7 mouse cellular contexts compared by ENCODE assay signal in the genomic region with DNA sequence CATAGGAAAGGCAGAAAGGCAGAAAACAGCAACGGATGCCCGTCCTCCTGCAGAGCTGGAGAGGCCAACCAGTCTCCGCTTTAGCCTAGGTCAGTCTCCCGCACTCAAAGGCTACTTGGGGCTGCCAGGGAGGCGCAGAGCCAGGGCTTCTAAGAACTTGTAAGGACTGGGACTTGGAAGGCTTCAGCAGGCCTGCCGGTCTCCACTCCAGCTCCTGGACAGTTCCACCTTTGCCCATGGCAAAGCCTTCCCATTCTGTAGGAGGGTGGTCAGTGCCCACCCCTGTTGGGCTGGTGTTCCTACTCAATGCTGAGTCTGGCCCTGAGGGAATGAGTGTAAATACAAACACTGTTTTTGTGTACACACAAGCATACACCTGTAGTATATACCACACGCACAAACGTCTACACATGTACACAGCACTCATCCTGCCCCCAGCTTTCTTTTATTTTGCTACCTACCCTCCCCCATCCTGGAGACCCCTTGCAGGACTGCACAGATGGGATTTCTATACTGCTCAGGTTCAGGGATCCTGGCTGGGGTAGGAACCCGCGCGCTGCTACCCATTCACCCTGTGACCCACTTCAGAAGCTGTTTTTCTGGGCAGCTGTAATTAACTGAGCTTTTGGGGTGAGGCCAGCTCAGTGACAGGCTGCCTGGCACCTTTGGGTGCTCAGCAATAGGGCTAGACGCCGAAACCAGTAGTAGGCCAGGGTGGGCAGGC. TPM values are rescaled to one million over a fixed set of nuclear protein-coding genes. Genes with fewer than 3 reads are reported as not detected.
DNase-seq lines count a peak whose midpoint lies in the region; ATAC-seq lines count a peak whose summit lies in the region.

No protein-coding gene starts in this region.

- H3K36me3 ChIP-seq in embryonic facial prominence, embryonic 13.5 days = no peaks in the 10 kb centered on the region
- no peaks in the 10 kb centered on the region for H3K36me3 ChIP-seq in liver, embryonic 12.5 days

- intact Hi-C loops in heart, postnatal 25 days (cut with DNase I) = loop anchor here (10.0 kb wide), 1 partner anchor 459 kb away; the partner anchor contains the start of gene Bnip3

- H3K4me1 ChIP-seq in embryonic facial prominence, embryonic 13.5 days = peaks cover 38% of the 10 kb centered on the region
- H3K4me1 ChIP-seq in liver, embryonic 12.5 days = peaks cover 51% of the 10 kb centered on the region

- DNase-seq in ovary, postnatal 36 days (ENCODE audit: low spot score) = peak; percentile 39
- DNase-seq in ovary, postnatal 14 days (ENCODE audit: low spot score) = no peak
- DNase-seq in heart, postnatal 25 days (ENCODE audit: low spot score) = peak; percentile 12
- no peak for DNase-seq in Muller cell, postnatal 12 days (ENCODE audit: inconsistent ontology term)

- ATAC-seq in embryonic facial prominence, embryonic 13.5 days (ENCODE audit: insufficient number of reproducible peaks, insufficient read depth, low FRiP score, low TSS enrichment, low read depth) = 0 out of 2 replicates have a peak, but pooled peaks have one; percentile 32
- ATAC-seq in liver, embryonic 12.5 days = no peak
- ATAC-seq in erythroblast, adult 5-6 weeks (replicated peaks; ENCODE audit: low FRiP score, poor library complexity, severe bottlenecking) = no peak

- H3K4me2 ChIP-seq in embryonic facial prominence, embryonic 13.5 days = 0 out of 2 replicates have a peak overlapping the region, but pooled peaks have one; percentile 39
- peak overlapping the region; percentile 26 for H3K4me2 ChIP-seq in liver, embryonic 12.5 days

- H3K9ac ChIP-seq in embryonic facial prominence, embryonic 13.5 days = peak overlapping the region; percentile 37; the same call in 1 of the 2 replicates
- H3K9ac ChIP-seq in liver, embryonic 12.5 days = no peak overlapping the region

- WGBS in embryonic facial prominence, embryonic 13.5 days = 48% methylated on average over 13 of the region's 13 CpGs
- WGBS in liver, embryonic 12.5 days (ENCODE audit: insufficient replicate concordance) = 66% methylated on average over 13 of the region's 13 CpGs

- H3K9me3 ChIP-seq in embryonic facial prominence, embryonic 13.5 days = no peaks in the 10 kb centered on the region
- no peaks in the 10 kb centered on the region for H3K9me3 ChIP-seq in liver, embryonic 12.5 days (replicated peaks)

- no peak overlapping the region for H3K4me3 ChIP-seq in embryonic facial prominence, embryonic 13.5 days
- no peak overlapping the region for H3K4me3 ChIP-seq in liver, embryonic 12.5 days

- H3K27ac ChIP-seq in embryonic facial prominence, embryonic 13.5 days = peak overlapping the region; percentile 57
- peak overlapping the region; percentile 62; the same call in 1 of the 2 replicates for H3K27ac ChIP-seq in liver, embryonic 12.5 days

- no peaks in the 10 kb centered on the region for H3K27me3 ChIP-seq in embryonic facial prominence, embryonic 13.5 days
- H3K27me3 ChIP-seq in liver, embryonic 12.5 days (replicated peaks) = no peaks in the 10 kb centered on the region

RNA-seq across cellular contexts. Expression of gene Inpp5a, which starts 25.5 kb away (rescaled TPM):
- 24.4 and 24.9 TPM in 2 replicates for polyA plus RNA-seq in embryonic facial prominence, embryonic 13.5 days (2015; fragmentation: Nextera tagmentation; extraction: Ambion mirVana)
- 100 to 1,000 TPM; 292 to 306 TPM for total RNA-seq in heart, postnatal 25 days (2021)
- 10.1 and 11.0 TPM in 2 replicates for polyA plus RNA-seq in liver, embryonic 12.5 days (2016; fragmentation: Nextera tagmentation; extraction: Ambion mirVana)
- 3.1 and 4.4 TPM in 2 replicates for total RNA-seq in erythroblast, adult 5-6 weeks (2015; ENCODE audit: low replicate concordance)
- total RNA-seq in erythroblast, adult 5-6 weeks (2017; ENCODE audit: low replicate concordance) = 3.1 and 6.9 TPM in 2 replicates

Comparison
In these comparisons a context has a peak if more than half of its experiments do, and no peak if none do; other contexts are left out.
1. DNase-seq: peak in ovary, postnatal 36 days (single experiment) and heart, postnatal 25 days (single experiment); none in ovary, postnatal 14 days (single experiment) and Muller cell, postnatal 12 days (single experiment).
2. RNA of gene Inpp5a, which starts 25.5 kb away (total RNA-seq): 292 to 306 TPM in heart, postnatal 25 days; 3.1 to 6.9 TPM in erythroblast, adult 5-6 weeks; every median in the first group is over 10 times any median in the second.